Mouse (Mus musculus): ENCODE measurements at regions not wholly inside any gene's neighbourhood (a gene's known extent, or its start where the extent isn't known, plus 50 kb on each side); places are given as distances from the start of the nearest gene placed in this dataset.
"Not testable (repeated sequence)": the region's sequence is repeated elsewhere in the genome, so short reads cannot be mapped to it uniquely, and the experiment has no call there.

DNA sequence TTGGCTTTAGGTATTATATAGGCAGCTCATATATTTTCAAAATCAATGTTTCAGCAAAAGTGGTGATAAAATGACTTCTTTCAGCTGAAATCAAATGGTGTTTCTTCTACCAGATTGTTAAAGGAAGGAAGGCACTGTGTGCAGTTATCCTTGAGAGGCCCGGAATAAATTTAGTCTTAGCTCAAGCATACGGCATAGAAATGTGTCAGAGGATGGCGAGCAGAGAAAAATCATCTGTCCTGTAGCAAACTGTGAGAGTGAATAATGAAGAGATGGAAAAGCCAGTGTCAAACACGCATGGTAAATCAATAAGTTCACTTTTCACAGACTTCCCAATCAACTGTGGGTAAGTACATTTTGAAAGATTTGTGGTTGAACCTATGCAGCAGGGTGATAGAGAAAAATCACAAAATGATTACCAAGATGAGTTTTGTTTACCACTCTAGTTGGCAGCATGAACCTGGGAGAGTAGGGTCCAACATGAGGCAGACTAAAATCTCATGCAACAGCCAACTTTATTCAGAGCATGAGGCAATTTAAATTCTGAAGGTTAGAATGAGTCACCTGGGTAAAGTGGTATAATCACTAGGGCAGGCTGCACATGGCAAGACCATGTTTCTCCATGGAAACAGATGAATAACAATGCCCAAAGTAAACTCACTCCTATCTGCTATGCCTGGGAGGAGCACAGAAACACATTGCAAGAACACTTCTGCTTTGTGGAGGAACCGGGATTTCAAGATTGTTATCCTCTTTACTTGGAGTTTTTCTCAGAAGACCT, 55.7 kb downstream of the AI429214 start:
- no peak for ATAC-seq (replicated peaks; ENCODE audit: poor library complexity, severe bottlenecking)

DNA sequence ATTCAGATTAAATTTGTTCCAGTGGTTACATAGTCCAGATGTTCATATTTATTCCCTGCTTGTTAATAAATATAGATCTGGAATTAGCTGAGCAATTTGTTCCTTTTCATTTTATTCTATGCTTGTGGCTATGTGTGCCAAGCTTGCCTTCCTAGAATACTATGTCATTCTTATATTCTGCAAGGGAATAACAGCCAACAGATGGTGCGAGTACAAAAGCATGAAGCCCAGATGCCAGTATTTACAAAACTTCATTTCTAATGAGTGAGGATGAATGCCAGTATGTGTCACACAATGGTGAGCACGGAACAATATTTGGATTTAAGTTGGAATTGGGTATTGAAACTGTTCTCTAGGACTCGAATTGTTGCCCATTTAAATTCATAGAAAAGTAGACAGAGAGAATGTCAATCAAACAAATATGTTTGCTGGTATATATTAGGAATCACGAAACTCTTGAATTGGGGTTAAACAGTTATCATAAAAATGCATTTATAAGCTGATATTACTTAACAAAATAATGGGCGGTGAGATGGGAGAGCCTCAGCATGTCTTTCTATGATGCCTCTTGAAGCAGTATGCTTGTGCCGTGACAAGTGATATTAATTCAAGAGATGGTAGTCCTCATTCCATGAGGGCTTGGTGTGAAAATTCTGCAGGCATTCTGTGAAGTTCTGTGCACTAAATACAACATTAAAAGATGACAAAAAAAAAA, 56.7 kb downstream of the AI429214 start:
- no peak for ATAC-seq (replicated peaks; ENCODE audit: poor library complexity, severe bottlenecking)

DNA sequence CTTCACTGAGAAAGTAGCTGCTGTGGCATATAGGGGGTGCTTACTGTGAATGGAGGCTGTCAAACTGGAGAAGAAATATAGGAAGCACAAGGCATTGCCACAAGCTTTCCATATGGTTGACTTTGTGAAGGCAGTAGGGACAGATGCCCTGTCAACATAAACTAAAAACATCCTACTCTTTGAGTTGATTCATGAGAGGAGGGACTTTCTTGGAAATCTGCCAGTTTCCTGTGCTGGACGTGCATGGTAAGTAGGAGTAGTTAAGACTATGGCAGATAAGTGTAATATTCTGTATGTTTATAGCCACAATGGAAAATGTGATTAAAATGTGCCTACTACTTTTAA, 57.3 kb downstream of the AI429214 start:
- no peak for ATAC-seq (replicated peaks; ENCODE audit: poor library complexity, severe bottlenecking)

DNA sequence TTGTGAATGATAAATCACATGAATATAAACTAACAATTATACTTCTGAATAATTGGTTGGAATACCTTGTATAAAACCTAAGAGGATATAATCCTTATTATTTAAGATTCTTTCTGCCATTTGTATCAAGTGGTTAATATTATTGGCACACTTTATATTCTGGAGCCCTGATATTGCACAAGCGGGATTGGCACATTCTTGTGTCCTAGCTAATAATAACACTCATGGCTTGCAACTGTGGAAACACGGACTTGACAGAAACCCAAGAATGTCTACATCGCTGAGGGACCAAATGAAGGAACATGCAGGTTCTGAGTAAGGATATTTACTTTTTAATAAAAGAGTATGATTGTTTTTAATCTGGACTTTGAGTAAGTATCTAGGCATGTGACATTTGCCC, 63.0 kb downstream of the AI429214 start:
- no peak for ATAC-seq (replicated peaks; ENCODE audit: poor library complexity, severe bottlenecking)

DNA sequence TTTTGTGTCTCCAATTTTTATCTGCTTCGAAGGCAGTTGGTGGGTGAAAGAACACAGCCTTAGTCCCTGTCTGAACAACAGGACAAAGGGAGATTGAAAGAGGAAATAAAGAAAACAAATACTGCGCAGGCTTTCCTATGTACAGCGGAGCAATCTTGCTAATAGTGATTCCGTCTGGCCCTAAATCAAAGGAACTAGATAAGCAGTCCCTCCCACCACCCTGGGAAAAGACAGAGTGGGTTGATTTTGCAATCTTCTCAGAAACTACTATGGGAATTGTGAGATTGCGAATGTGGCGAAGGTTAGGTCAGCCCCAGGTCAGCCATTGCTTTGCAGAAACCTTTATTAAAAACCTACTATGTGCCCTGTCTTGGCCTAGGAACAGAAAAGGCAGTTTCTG, 65.0 kb downstream of the AI429214 start:
- ATAC-seq (replicated peaks; ENCODE audit: poor library complexity, severe bottlenecking) = no peak

DNA sequence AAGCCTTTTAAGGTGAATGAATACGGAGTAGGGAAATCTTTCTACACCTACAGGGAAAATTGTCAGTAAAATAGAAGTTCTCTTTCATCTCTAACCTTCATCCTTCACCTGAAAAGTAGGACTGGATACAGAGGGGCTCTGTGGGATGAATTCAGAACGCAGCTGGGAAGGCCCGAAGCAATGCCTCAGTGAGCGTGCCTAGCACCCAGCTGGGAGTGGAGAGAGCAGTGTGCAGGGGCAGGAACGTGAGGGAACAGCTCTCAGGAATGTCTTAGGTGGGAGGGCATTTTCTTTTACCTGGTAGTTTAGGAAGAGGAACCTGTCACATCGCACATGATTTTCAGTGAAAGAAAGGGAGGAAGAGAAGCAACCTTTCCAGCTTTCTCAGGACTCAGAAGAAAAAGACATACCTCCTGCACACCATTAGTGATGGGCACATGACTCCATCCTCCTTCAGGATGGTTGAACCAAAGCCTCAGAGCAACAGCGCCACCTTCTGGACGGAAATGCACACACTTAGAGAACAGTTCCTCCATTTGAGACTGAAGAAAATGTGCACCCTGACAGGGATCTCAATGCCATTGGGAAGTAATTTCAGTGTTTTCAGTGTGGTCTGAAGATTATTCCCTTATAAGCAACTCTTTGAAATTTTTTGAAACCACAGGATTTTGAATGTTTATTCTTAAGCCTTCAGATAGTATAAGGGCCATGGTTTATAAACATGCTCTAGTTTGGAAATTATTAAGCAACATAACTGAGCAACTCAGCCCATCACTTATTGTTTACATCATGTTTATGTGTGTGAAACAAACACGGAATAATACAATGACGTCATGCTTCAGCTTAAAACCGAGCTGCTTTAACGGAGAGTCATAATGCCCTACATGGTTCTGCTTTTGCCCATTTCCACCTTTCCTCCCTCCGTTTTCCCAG, 68.9 kb downstream of the AI429214 start:
- peak; percentile 82 for ATAC-seq (replicated peaks; ENCODE audit: poor library complexity, severe bottlenecking)

DNA sequence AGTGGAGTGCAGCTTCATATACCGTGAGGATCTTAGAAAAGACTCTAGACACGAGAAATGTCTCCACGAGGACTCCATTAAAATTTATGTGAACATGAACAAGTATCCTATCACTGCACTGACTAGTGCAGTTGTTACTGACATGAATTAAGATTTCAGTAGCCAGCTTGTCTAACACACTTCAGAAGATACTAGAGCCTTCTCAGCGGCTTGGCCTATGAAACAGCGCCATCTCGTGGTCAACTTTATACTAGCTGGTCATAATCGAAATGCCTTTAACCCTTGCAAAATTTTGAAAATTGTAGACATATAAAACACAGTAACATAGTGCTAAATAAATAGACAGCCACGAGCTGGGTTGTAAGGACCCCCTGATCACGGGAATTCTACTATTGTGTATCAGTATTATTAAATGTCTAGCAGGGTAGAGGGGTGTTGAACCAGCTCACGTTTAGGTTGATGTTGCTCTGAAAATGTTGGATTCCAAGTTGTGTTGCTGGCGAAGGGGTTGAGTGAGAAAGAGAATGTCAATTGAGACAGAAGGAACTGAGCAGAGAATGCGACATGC, 70.4 kb downstream of the AI429214 start:
- peak; percentile 69 for ATAC-seq (replicated peaks; ENCODE audit: poor library complexity, severe bottlenecking)

DNA sequence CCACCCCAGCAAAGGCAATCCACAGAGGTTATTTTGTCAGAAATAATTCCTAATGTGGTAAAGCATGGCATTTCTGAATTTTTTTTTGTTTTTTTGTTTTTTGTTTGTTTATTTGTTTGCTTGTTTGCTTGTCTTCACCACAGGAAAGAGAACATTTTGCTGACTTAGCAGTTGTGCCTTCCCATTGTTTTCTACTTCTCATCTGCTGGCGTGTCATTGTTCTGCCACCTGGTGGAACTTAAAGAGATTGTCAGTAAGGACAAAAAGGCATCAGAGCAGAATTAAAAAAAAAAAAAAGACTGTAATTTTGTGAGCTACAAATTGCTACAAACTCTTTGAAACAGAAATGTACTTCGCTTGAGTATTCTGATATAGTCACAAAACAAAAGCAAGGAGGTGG, 79.5 kb downstream of the AI429214 start:
- ATAC-seq (replicated peaks; ENCODE audit: poor library complexity, severe bottlenecking) = no peak

DNA sequence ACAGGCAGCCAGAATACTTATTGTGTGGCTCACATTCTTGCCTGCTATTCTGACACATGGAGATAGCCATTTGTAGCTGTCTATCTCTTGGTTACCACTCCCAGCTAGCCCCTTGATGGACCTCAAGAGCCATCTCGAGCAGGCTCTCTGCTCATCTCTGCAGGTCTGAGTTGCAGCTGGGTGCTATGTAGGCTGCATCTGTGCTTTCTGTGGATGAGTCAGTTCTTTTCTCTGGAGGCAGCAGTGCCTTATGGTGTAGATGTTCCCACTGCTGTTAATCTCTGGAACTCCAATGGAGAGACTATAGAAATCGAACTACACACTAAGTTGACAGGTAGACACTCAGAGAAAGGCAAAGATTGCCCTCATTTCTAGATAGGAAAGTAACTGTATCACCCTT, 106.3 kb downstream of the AI429214 start:
- no peak for ATAC-seq (replicated peaks; ENCODE audit: poor library complexity, severe bottlenecking)

DNA sequence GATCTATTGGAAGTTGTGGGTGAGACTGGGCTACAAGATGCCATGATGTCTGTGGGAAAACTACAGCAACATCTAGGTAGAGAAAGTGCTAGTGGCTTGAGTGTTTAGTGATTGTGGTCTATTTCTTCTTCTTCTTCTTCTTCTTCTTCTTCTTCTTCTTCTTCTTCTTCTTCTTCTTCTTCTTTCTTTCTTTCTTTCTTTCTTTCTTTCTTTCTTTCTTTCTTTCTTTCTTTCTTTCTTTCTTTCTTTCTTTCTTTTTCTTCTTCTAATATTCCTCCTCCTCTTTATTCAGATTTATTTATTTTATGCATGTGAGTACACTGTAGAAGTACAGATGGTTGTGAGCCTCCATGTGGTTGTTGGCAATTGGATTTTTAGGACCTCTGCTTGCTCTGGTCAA, 119.0 kb downstream of the AI429214 start:
- ATAC-seq (replicated peaks; ENCODE audit: poor library complexity, severe bottlenecking) = not testable (repeated sequence)

DNA sequence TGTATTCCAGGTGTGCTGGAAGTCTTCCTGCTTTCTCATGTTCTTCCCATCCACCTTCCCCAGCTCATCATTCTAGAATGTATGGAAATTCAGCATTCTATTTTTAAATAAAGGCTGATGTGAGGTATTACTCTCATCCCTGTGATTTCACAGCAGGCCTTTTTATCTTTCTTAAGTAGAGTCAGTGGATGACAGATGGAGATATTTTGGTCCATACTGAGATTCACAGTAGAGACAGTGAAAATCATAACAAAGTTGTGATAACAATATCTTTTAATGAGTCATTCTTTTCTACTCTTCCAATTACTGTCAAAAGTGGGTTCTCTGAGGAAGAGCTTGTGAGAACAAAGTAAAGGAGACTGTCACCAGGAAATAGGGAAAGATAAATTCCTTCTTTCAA, 132.4 kb downstream of the AI429214 start:
- ATAC-seq (replicated peaks; ENCODE audit: poor library complexity, severe bottlenecking) = no peak

DNA sequence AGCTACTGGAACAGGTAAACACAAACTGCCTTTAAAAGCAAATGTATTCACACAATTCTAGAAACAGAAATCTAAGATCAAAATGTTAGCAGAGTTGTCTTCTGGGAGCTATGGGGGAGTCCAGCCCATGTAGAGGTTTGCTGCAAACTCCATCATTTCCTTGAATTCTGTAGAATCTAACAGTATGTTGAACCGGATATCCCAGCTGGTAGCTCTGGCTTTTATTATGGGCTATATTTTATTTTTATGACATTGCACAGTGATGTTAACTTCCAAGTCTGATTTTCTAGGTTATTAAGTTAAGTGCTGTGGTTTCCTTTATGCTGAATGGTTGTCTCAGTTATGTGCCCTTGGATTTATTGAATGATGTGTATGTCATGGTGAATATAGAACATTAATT, 136.3 kb downstream of the AI429214 start:
- no peak for ATAC-seq (replicated peaks; ENCODE audit: poor library complexity, severe bottlenecking)

DNA sequence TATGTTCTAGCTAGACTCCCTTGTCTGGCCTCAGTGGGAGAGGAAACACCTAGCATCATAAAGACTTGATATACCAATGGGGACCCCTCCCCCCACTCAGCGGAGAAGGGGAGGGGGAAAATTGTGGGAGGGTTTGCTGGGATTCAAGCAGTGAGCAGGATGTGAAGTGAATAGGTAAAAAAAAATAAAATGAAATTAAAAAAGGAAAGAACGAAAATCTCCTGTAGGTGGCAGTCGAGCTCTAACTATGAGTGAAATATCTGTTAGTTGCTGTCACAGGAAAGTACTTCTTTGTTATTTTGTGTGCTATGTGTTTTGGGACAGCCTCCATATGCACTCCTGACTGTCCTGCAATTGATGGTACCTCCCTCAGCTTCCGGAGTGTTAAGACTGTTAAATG, 138.6 kb downstream of the AI429214 start:
- no peak for ATAC-seq (replicated peaks; ENCODE audit: poor library complexity, severe bottlenecking)

DNA sequence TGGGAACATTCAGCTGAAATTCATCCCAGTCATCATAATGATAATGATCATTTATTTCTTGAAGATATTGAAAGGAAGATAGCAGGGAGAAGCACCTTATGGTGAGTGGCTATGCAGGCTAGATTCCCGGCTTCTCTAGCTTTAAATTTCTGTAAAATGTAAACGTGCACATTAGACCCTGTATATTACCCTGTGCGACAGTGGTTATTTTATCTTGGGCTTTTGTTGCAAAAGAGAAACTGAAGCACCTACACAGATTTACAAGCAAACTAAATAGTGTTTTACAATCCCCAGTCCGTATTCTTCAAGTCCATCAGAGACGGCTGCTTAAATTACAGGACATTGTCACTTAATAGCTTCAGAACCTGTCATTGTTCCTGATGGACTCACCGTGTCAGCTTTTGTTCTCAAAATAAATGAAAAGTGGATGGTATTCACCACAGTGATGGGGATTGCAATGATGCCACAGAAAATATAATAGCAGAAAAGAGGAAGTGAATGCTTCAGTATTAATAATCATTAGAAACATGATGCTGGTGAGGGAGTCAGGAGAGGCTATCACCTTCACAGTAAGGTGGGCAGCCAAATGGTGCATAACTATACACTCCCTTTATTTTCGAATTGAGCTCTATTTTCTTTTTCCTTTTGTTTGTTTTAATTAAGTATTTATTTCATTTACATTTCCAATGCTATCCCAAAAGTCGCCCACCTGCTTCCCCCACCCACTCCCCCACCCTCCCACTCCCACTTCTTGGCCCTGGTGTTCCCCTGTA, 141.0 kb downstream of the AI429214 start:
- no peak for ATAC-seq (replicated peaks; ENCODE audit: poor library complexity, severe bottlenecking)

DNA sequence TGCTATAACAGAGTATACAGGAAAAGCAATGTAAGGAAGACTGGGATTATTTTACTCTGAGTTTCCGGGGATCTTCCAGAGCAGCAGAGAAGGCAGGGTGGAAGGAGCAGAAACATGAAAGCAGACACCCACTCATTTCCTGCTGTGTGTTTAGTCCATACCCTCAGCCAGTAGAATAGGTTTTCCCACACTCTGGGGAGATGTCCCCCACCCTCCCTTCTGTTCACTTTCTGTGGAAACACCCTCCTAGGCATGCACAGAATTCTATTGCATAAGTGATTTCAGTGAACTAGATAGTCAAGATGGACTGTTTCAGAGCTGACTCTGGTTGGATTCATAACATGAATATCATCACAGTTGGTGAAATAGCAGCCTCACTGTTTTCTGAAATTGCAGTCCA, 156.9 kb downstream of the AI429214 start:
- no peak for ATAC-seq (replicated peaks; ENCODE audit: poor library complexity, severe bottlenecking)

DNA sequence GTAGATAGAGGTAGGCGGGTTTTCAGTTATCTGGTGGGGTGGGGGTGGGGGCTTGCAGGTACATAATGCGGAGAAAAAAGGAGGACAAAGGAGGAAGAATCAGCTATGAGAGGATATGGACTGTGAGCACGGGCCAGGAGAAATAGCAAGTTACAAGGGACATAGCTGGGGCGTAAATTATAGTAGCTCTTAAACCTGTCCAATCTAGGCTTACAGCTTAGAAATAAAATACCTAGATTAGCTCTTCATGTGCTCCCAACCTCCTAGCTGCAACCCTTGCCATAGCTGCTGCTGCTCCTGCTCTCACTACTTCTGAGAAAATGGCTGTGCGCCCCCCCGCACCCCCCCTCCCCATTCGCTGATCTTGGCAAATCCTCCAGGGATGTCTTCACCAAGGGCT, 161.0 kb downstream of the AI429214 start:
- ATAC-seq (replicated peaks; ENCODE audit: poor library complexity, severe bottlenecking) = no peak

DNA sequence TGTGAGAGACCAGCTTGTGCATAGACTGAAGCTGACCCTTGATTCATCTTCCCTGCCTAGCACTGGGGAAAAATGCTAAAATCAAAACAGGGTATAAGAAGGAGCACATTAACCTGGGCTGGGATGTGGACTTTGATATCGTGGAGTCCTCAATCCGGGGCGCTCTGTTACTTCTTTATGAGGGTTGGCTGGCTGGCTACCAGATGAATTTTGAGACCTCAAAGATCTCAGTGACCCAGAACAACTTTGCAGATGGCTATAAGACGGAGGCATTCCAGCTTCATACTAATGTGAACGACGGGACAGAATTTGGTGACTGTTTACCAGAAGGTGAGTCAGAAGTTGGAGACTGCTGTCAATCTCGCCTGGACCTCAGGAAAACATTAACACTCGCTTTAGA, 161.5 kb downstream of the AI429214 start:
- ATAC-seq (replicated peaks; ENCODE audit: poor library complexity, severe bottlenecking) = no peak

DNA sequence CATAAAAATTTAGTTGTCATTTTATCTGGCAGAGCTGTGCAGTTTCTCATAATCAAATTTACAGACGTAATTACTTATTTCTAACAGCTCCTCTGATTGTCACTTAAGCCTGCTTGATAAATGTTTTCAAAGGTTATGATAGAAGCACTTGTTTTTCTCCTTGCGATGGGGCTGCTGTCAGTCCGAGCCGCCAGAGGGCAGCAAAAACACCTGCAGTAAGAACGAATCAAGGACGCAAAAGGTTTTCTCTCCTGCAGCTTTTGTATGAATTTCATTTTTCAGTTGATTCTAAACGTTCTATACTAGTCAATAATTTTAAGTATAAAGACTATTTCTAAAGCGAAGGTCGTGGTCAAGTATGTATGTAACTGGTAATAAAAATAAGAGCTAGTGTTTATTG, 166.1 kb downstream of the AI429214 start:
- no peak; the same call in 1 of the 2 replicates for ATAC-seq (replicated peaks; ENCODE audit: poor library complexity, severe bottlenecking)

DNA sequence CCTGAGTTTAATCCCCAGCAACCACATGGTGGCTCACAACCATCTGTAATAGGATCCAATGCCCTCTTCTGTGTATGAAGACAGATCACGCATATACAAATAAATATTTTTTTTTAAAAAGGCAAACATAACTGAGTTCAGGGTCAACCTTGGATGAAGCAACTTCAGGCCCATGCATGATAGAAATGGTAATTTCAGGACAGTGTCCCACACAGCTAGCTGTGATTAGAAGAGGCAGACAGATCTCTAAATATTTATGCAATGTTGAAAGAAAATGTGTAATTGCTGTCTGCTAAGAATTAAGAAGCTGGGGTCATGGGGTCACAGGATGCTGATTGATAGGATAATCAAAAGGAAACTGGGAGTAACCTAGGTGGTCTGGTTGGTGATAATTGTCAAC, 203.5 kb downstream of the AI429214 start:
- no peak for ATAC-seq (replicated peaks; ENCODE audit: poor library complexity, severe bottlenecking)

DNA sequence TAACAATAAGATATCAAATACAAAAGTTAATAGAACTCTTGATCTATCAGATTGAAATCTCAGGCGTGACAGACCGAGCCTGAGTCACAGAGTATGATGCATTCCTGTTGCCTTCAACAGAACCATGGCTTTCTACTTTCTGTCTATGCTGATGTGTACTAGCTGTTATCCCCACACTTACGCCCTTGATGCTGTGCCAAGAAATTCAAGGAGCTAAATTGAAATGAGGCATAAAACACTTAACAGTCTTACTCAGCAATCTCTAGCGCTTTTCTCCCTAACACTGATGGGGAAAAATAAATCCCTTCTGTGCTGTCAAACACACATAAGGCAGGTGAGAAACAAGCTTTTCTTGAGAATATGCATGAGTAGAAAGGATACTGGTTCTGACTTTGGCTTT, 222.5 kb downstream of the AI429214 start:
- no peak for ATAC-seq (replicated peaks; ENCODE audit: poor library complexity, severe bottlenecking)
